Mouse (Mus musculus) CH12.LX (cell line): Measurements from ENCODE around the gene Rtkn2.

Source experiments
- CTCF ChIP-seq, 2 experiments: IDR thresholded peaks in 1 of 2; conservative IDR thresholded peaks in 1 of 2; 2 replicates each; pipeline ENCODE4 v1.5.1; 2011 to 2012; ENCODE audit warnings: low read depth in 2 of 2, low read length in 2 of 2, improper control_type of control experiment in 1 of 2, inconsistent platforms in 1 of 2, mild to moderate bottlenecking in 1 of 2, moderate library complexity in 1 of 2
- EP300 ChIP-seq: IDR thresholded peaks from 2 replicates; pipeline ENCODE4 v1.6.1; 2011; ENCODE audit warnings: low read length, improper control_type of control experiment
- MAX ChIP-seq: IDR thresholded peaks from 2 replicates; pipeline ENCODE4 v1.6.1; 2011; ENCODE audit warnings: low read length, improper control_type of control experiment
- PAX5 ChIP-seq: IDR thresholded peaks from 2 replicates; pipeline ENCODE4 v1.6.1; 2012; ENCODE audit warnings: low read length, inconsistent platforms, mixed read lengths
- POLR2A ChIP-seq: IDR thresholded peaks from 2 replicates; pipeline ENCODE4 v1.6.1; 2011; ENCODE audit warnings: low read depth, mild to moderate bottlenecking, improper control_type of control experiment, low read length
- TCF12 ChIP-seq: IDR thresholded peaks from 2 replicates; pipeline ENCODE4 v1.6.1; 2014; ENCODE audit warnings: low read depth, mild to moderate bottlenecking, inconsistent platforms, low read length, improper control_type of control experiment

DNA sequence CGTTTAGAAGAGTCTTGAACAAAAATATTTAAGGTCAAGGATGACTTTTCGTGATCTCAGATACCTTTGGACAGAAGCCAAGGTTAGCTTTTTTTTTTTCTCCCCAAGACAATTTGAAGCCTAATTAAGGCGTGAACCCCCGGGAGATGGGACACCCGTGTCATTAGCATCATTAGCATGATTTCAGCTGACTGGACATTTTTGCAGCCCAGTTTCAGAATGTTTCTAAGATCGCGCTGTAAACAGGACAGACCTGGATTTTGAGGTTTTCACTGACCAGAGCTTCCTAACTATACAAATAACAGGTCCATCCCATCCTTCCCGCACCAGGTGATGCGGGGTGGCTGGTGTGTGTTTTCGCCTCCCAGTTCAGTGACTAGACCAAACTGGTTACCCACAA, 19.8 kb downstream of the Rtkn2 start:
- TF ChIP-seq EP300: no peak
- no peak for TF ChIP-seq POLR2A
- no peak for TF ChIP-seq CTCF (conservative IDR thresholded peaks at IDR 0.05 in 1 of 2, IDR thresholded peaks at IDR 0.05 in 1 of 2; ENCODE audit: low read depth in 2 of 2, low read length in 2 of 2)
- TF ChIP-seq TCF12: no peak
- no peak for TF ChIP-seq MAX
- no peak for TF ChIP-seq PAX5
